Comparison of ENCODE assay signal across 19 mouse cellular contexts in the genomic region with DNA sequence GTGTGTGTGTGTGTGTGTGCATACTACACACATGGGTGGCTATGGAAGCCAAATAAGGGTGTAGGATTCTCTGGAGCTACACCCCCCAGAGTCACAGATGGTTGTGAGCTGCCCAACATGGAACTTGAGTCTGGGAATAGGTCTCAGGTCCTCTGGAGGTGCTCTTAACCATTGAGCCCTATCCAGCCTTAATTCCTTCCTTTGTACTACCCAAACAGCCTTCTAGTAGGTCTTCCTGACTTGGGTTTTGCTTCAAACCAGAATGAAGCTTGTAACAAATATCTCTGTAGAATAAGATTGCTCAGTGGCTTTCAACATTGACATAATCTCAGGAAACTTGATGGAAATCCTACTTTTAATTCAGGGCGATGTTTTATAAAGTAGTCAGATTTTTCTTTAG. TPM values are rescaled to one million over a fixed set of nuclear protein-coding genes. Genes with fewer than 3 reads are reported as not detected.
DNase-seq lines count a peak whose midpoint lies in the region; ATAC-seq and TF ChIP-seq lines count a peak whose summit lies in the region.
"Had no signal": no experiment of that assay in that cellular context is flagged by ENCODE, and none has a peak within 500 bp of the region (broad histone marks: within the 10 kb centered on the region; RNA-seq: fewer than 3 reads in every experiment).

No protein-coding gene starts in this region.

- no peak for TF ChIP-seq CTCF in left cerebral cortex, adult 2 months (IDR thresholded peaks at IDR 0.05)
- no peak for TF ChIP-seq CTCF in embryonic fibroblast, embryonic 13.5 days (IDR thresholded peaks at IDR 0.05; ENCODE audit: borderline replicate concordance, insufficient read depth, low read length)
- TF ChIP-seq CTCF in lung, adult 2 months (IDR thresholded peaks at IDR 0.05; ENCODE audit: insufficient read depth, low read length) = no peak

- in situ Hi-C loops in ES-E14 (cut with MboI; ENCODE audit: low sequenced_read_pairs in 2 of 2, unreplicated experiment in 2 of 2) = no loop called here

- TF ChIP-seq POLR2A in embryonic fibroblast, embryonic 13.5 days (IDR thresholded peaks at IDR 0.05; ENCODE audit: low read depth, low read length) = no peak
- TF ChIP-seq POLR2A in lung, adult 2 months (IDR thresholded peaks at IDR 0.05; ENCODE audit: borderline replicate concordance, extremely low read depth, low read depth, low read length) = no peak

- no peaks in the 10 kb centered on the region for H3K27me3 ChIP-seq in heart, embryonic 12.5 days (replicated peaks)
- H3K27me3 ChIP-seq: embryonic facial prominence, embryonic 12.5 days; forebrain, embryonic 13.5 days; hindbrain, embryonic 15.5 days had no signal

- H3K4me2 ChIP-seq in heart, embryonic 12.5 days = no peak overlapping the region
- H3K4me2 ChIP-seq: embryonic facial prominence, embryonic 12.5 days; forebrain, embryonic 13.5 days had no signal

- H3K36me3 ChIP-seq in heart, embryonic 12.5 days = no peaks in the 10 kb centered on the region
- no peaks in the 10 kb centered on the region for H3K36me3 ChIP-seq in ES-E14 (ENCODE audit: control insufficient read depth, insufficient read depth, low read length, poor library complexity, severe bottlenecking)
- H3K36me3 ChIP-seq: embryonic facial prominence, embryonic 12.5 days; hindbrain, embryonic 15.5 days had no signal

- DNase-seq in heart, adult 9 months (ENCODE audit: low spot score in 2 of 2) = no peak
- no peak for DNase-seq in left cerebral cortex, adult 2 months (ENCODE audit: extremely low spot score in 1 of 2, low spot score in 2 of 2)
- DNase-seq in left cerebral cortex, postnatal 14 days (ENCODE audit: low spot score in 2 of 2) = no peak
- DNase-seq in ES-E14 (ENCODE audit: low read depth, low spot score) = peak; percentile 28
- no peak for DNase-seq in lung, adult 2 months
- DNase-seq in lung, postnatal 14 days = no peak
- DNase-seq: cerebellum, adult 11 months; cerebellum, adult 8-10 months; gastrocnemius, postnatal 25 days; heart, adult 2 months; heart, postnatal 36 days had no signal

- no peak overlapping the region for H3K9ac ChIP-seq in heart, embryonic 12.5 days
- no peak overlapping the region for H3K9ac ChIP-seq in ES-E14 (ENCODE audit: insufficient read depth, low read depth, low read length, poor library complexity, severe bottlenecking)
- H3K9ac ChIP-seq: embryonic facial prominence, embryonic 12.5 days; forebrain, embryonic 13.5 days; forebrain, postnatal 0 days; hindbrain, embryonic 15.5 days had no signal

- 92% methylated on average over 1 of the region's 1 CpGs for WGBS in heart, embryonic 12.5 days
- WGBS in lung, adult 2 months = 86% methylated on average over 1 of the region's 1 CpGs

- peaks cover 4% of the 10 kb centered on the region; the same call in 1 of the 2 replicates for H3K9me3 ChIP-seq in heart, embryonic 12.5 days (replicated peaks)
- no peaks in the 10 kb centered on the region for H3K9me3 ChIP-seq in ES-E14 (ENCODE audit: control insufficient read depth, insufficient read depth, low read depth, low read length)
- H3K9me3 ChIP-seq: embryonic facial prominence, embryonic 12.5 days; forebrain, embryonic 13.5 days; hindbrain, embryonic 15.5 days had no signal

- 0 out of 2 replicates have a peak overlapping the region, but pooled peaks have one; percentile 30 for H3K27ac ChIP-seq in heart, embryonic 12.5 days (ENCODE audit: poor library complexity, severe bottlenecking)
- H3K27ac ChIP-seq in left cerebral cortex, adult 2 months = peak overlapping the region; percentile 29; the same call in 1 of the 2 replicates
- peak overlapping the region; percentile 45 for H3K27ac ChIP-seq in ES-E14 (ENCODE audit: insufficient read depth, low read depth, low read length, poor library complexity, severe bottlenecking)
- H3K27ac ChIP-seq in embryonic fibroblast, embryonic 13.5 days (ENCODE audit: insufficient read depth, low read length) = peak overlapping the region; percentile 81
- H3K27ac ChIP-seq: embryonic facial prominence, embryonic 12.5 days; forebrain, embryonic 13.5 days; heart, adult 2 months; hindbrain, embryonic 15.5 days had no signal

- ATAC-seq in heart, embryonic 12.5 days (ENCODE audit: insufficient number of reproducible peaks, low FRiP score) = no peak
- ATAC-seq: CD4-positive, CD25-positive, alpha-beta regulatory T cell, adult 4 months; intestine, embryonic 16.5 days had no signal

- H3K4me3 ChIP-seq in heart, embryonic 12.5 days = no peak overlapping the region
- no peak overlapping the region for H3K4me3 ChIP-seq in left cerebral cortex, adult 2 months
- no peak overlapping the region for H3K4me3 ChIP-seq in ES-E14 (ENCODE audit: insufficient read depth in 1 of 2, low read depth in 1 of 2, low read length in 2 of 2, poor library complexity in 1 of 2, severe bottlenecking in 1 of 2)
- H3K4me3 ChIP-seq in embryonic fibroblast, embryonic 13.5 days (ENCODE audit: insufficient read depth, low read length) = no peak overlapping the region
- no peak overlapping the region for H3K4me3 ChIP-seq in lung, adult 2 months (replicated peaks; ENCODE audit: extremely low read depth, low read depth, low read length)
- H3K4me3 ChIP-seq: embryonic facial prominence, embryonic 12.5 days; forebrain, embryonic 13.5 days; heart, adult 2 months; hindbrain, embryonic 15.5 days had no signal

- peaks cover 7% of the 10 kb centered on the region; the same call in 1 of the 2 replicates for H3K4me1 ChIP-seq in heart, embryonic 12.5 days (replicated peaks)
- H3K4me1 ChIP-seq in ES-E14 (ENCODE audit: control insufficient read depth in 2 of 2, insufficient read depth in 2 of 2, low read length in 2 of 2, poor library complexity in 1 of 2) = peaks cover 3 to 4% of the 10 kb centered on the region in 2 experiments; a peak in 2 of 4 replicates
- H3K4me1 ChIP-seq in embryonic fibroblast, embryonic 13.5 days (ENCODE audit: control insufficient read depth, insufficient read depth, low read length) = no peaks in the 10 kb centered on the region
- no peaks in the 10 kb centered on the region for H3K4me1 ChIP-seq in lung, adult 2 months (ENCODE audit: control insufficient read depth, insufficient read depth, low read length)
- H3K4me1 ChIP-seq: embryonic facial prominence, embryonic 12.5 days had no signal

- intact Hi-C loops in left cerebral cortex, adult 2 months (cut with DNase I) = loop anchor here (5.0 kb wide), 1 partner anchor 33 kb away; the partner anchor contains the start of gene Slc35g2
- intact Hi-C loops in left cerebral cortex, postnatal 14 days (cut with DNase I) = no loop called here

TF ChIP-seq in ES-E14, 5 proteins besides CTCF, POLR2A, EP300 and RAD21:
- no peak for TF ChIP-seq ZNF384 (IDR thresholded peaks at IDR 0.05; ENCODE audit: low read depth, low read length)
- TF ChIP-seq ZC3H11A (IDR thresholded peaks at IDR 0.05; ENCODE audit: borderline replicate concordance, low read depth, low read length) = no peak
- TF ChIP-seq MAFK (IDR thresholded peaks at IDR 0.05; ENCODE audit: insufficient read depth, low read depth, low read length) = no peak
- TF ChIP-seq HCFC1 (IDR thresholded peaks at IDR 0.05; ENCODE audit: borderline replicate concordance, insufficient read depth, low read length) = no peak
- TF ChIP-seq CHD2 (IDR thresholded peaks at IDR 0.05; ENCODE audit: low read depth, low read length) = no peak

RNA-seq across cellular contexts. Expression of gene Stag1, which starts 7.9 kb away (rescaled TPM):
- polyA plus RNA-seq in heart, embryonic 12.5 days (2016; fragmentation: Nextera tagmentation; extraction: Ambion mirVana) = 38.6 and 39.0 TPM in 2 replicates
- total RNA-seq in left cerebral cortex, adult 2 months (2021) = 10 to 100 TPM; 65.0 to 66.2 TPM
- 10 to 100 TPM; 33.4 to 34.3 TPM for total RNA-seq in left cerebral cortex, postnatal 14 days (2021)
- total RNA-seq in ES-E14 (2012; rRNA removed) = 34.1 and 47.9 TPM in 2 replicates
- polyA plus RNA-seq in embryonic fibroblast, embryonic 13.5 days (2011; ENCODE audit: insufficient read length, low read depth, missing spikeins) = 31.4 and 40.2 TPM in 2 replicates
- polyA plus RNA-seq in lung, adult 2 months (2012; rRNA removed) = 3.0 and 4.2 TPM in 2 replicates

RNA-seq across cellular contexts. Expression of gene Slc35g2, which starts 34.6 kb away (rescaled TPM):
- 8.3 and 9.6 TPM in 2 replicates for polyA plus RNA-seq in heart, embryonic 12.5 days (2016; fragmentation: Nextera tagmentation; extraction: Ambion mirVana)
- 10 to 100 TPM; 19.4 to 23.0 TPM for total RNA-seq in left cerebral cortex, adult 2 months (2021)
- total RNA-seq in left cerebral cortex, postnatal 14 days (2021) = 10 to 100 TPM; 13.4 to 17.1 TPM
- total RNA-seq in ES-E14 (2012; rRNA removed) = 0.90 and 2.1 TPM in 2 replicates
- 2.6 and 2.8 TPM in 2 replicates for polyA plus RNA-seq in embryonic fibroblast, embryonic 13.5 days (2011; ENCODE audit: insufficient read length, low read depth, missing spikeins)
- 5.4 and 9.0 TPM in 2 replicates for polyA plus RNA-seq in lung, adult 2 months (2012; rRNA removed)

RNA-seq across cellular contexts. Expression of gene Nck1, which starts 59.6 kb away (rescaled TPM):
- polyA plus RNA-seq in heart, embryonic 12.5 days (2016; fragmentation: Nextera tagmentation; extraction: Ambion mirVana) = 59.4 and 64.1 TPM in 2 replicates
- total RNA-seq in left cerebral cortex, adult 2 months (2021) = 10 to 100 TPM; 33.1 to 35.6 TPM
- total RNA-seq in left cerebral cortex, postnatal 14 days (2021) = 10 to 100 TPM; 31.5 to 35.5 TPM
- 11.2 and 15.8 TPM in 2 replicates for total RNA-seq in ES-E14 (2012; rRNA removed)
- polyA plus RNA-seq in embryonic fibroblast, embryonic 13.5 days (2011; ENCODE audit: insufficient read length, low read depth, missing spikeins) = 52.0 and 54.0 TPM in 2 replicates
- polyA plus RNA-seq in lung, adult 2 months (2012; rRNA removed) = 4.3 and 8.7 TPM in 2 replicates

Comparison
In these comparisons a context has a peak if more than half of its experiments do, and no peak if none do; other contexts are left out.
1. H3K27ac ChIP-seq: peak in every context shown above with its lines; median percentile 81 in embryonic fibroblast, embryonic 13.5 days; 45 in ES-E14; 30 in heart, embryonic 12.5 days; 29 in left cerebral cortex, adult 2 months.